Mouse (Mus musculus) forebrain, embryonic 12.5 days (tissue): ENCODE data around the gene Ddx3x. TPM values are rescaled to one million over a fixed set of nuclear protein-coding genes. Genes with fewer than 3 reads are reported as not detected.
"Not testable (repeated sequence)": the region's sequence is repeated elsewhere in the genome, so short reads cannot be mapped to it uniquely, and the experiment has no call there.

Source experiments
- ATAC-seq: fragments of 200-750 bp; cut with Nextera tagmentation; 2 replicates; pipeline ENCODE4 v1.8.0; 2017; ENCODE audit warnings: moderate TSS enrichment; ENCODE audit not compliant: low FRiP score
- H3K27ac ChIP-seq: fragments of 300-500 bp; sonication (generic); 2 replicates; pipeline ENCODE4 v1.5.1; 2016; ENCODE audit warnings: mild to moderate bottlenecking
- H3K27me3 ChIP-seq: fragments of 300-500 bp; sonication (generic); 2 replicates; pipeline ENCODE4 v1.6.1; 2016; ENCODE audit warnings: mild to moderate bottlenecking
- H3K36me3 ChIP-seq: fragments of 300-500 bp; sonication (generic); replicated peaks from 2 replicates; pipeline ENCODE4 v1.6.1; 2016; ENCODE audit warnings: mild to moderate bottlenecking
- H3K4me1 ChIP-seq: fragments of 300-500 bp; sonication (generic); 2 replicates; pipeline ENCODE4 v1.6.1; 2016
- H3K4me2 ChIP-seq: fragments of 300-500 bp; sonication (generic); 2 replicates; pipeline ENCODE4 v1.6.1; 2016; ENCODE audit warnings: mild to moderate bottlenecking, moderate library complexity
- H3K4me3 ChIP-seq: fragments of 300-500 bp; sonication (generic); replicated peaks from 2 replicates; pipeline ENCODE4 v1.5.1; 2016; ENCODE audit warnings: mild to moderate bottlenecking
- H3K9ac ChIP-seq: fragments of 300-500 bp; sonication (generic); 2 replicates; pipeline ENCODE4 v1.6.1; 2016; ENCODE audit warnings: mild to moderate bottlenecking
- H3K9me3 ChIP-seq: fragments of 300-500 bp; sonication (generic); 2 replicates; pipeline ENCODE4 v1.6.1; 2016
- WGBS: fragments of 180-500 bp; shearing (Covaris S2); methylation state at CpG from one replicate; pipeline ENCODE4 v1.1.7; 2016; 5-methylcytosine and 5-hydroxymethylcytosine counted together
- polyA plus RNA-seq: library from polyadenylated mRNA; unstranded; fragments of >200 nt; fragmentation: Nextera tagmentation; extraction: Ambion mirVana; gene quantifications from 2 replicates; pipeline ENCODE4 v1.2.1, GENCODE M21; 2016

The Ddx3x gene
- polyA plus RNA-seq, 1 experiment from 2014 or later, result 189 TPM

GRCm38 (mm10) chrX:13285772-13286171, 5.0 kb downstream of the Ddx3x start:
- no peak for ATAC-seq
- Histone ChIP-seq H3K4me2 (no peak overlapping the region), H3K27ac (no peak overlapping the region), H3K4me1 (peaks cover 7% of the 10 kb centered on the region), H3K4me3 (no peak overlapping the region), H3K27me3 (no peaks in the 10 kb centered on the region), H3K9ac (no peak overlapping the region), H3K9me3 (no peaks in the 10 kb centered on the region), H3K36me3 (peaks cover 52% of the 10 kb centered on the region)
- WGBS, result 86% methylated on average over 4 of the region's 4 CpGs

GRCm38 (mm10) chrX:13294505-13295228, 13.9 kb downstream of the Ddx3x start:
- H3K27ac ChIP-seq, result no peak overlapping the region
- ATAC-seq, result peak; percentile 50; the same call in 1 of the 2 replicates

GRCm38 (mm10) chrX:13295229-13295571, 14.4 kb downstream of the Ddx3x start:
- H3K36me3 ChIP-seq, result peaks cover 22% of the 10 kb centered on the region
- H3K4me1 ChIP-seq, result no peaks in the 10 kb centered on the region
- no peak overlapping the region for H3K4me2 ChIP-seq
- no peaks in the 10 kb centered on the region for H3K27me3 ChIP-seq
- no peaks in the 10 kb centered on the region for H3K9me3 ChIP-seq
- H3K27ac ChIP-seq, result no peak overlapping the region
- no peak overlapping the region for H3K9ac ChIP-seq
- no peak overlapping the region for H3K4me3 ChIP-seq
- ATAC-seq, result 0 out of 2 replicates have a peak, but pooled peaks have one; percentile 12

More at GRCm38 (mm10) chrX:13294505-13295228, 13.9 kb downstream of the Ddx3x start:
- H3K36me3 ChIP-seq, result peaks cover 26% of the 10 kb centered on the region
- no peak overlapping the region for H3K4me2 ChIP-seq
- no peaks in the 10 kb centered on the region for H3K4me1 ChIP-seq
- WGBS, result 40% methylated on average over 6 of the region's 6 CpGs
- no peaks in the 10 kb centered on the region for H3K27me3 ChIP-seq
- no peaks in the 10 kb centered on the region for H3K9me3 ChIP-seq
- no peak overlapping the region for H3K4me3 ChIP-seq
- no peak overlapping the region for H3K9ac ChIP-seq

- ATAC-seq, H3K27ac ChIP-seq, H3K4me3 ChIP-seq, H3K9me3 ChIP-seq, H3K4me1 ChIP-seq, H3K4me2 ChIP-seq, H3K27me3 ChIP-seq, H3K9ac ChIP-seq: not testable (repeated sequence)
- WGBS, result 30% methylated on average over 4 of the region's 4 CpGs
- H3K36me3 ChIP-seq, result peaks cover 12% of the 10 kb centered on the region
Measured at GRCm38 (mm10) chrX:13296241-13296640, 15.5 kb downstream of the Ddx3x start.

GRCm38 (mm10) chrX:13306190-13306589, 25.4 kb downstream of the Ddx3x start:
- no peak overlapping the region for H3K27ac ChIP-seq
- no peak overlapping the region for H3K9ac ChIP-seq
- no peaks in the 10 kb centered on the region for H3K9me3 ChIP-seq
- H3K27me3 ChIP-seq, result 0 out of 2 replicates have a peak, but pooled peaks cover 4% of the 10 kb centered on the region
- no peak overlapping the region for H3K4me3 ChIP-seq
- 84% methylated on average over 3 of the region's 3 CpGs for WGBS
- no peaks in the 10 kb centered on the region for H3K36me3 ChIP-seq
- no peak overlapping the region for H3K4me2 ChIP-seq
- ATAC-seq, result no peak
- no peaks in the 10 kb centered on the region for H3K4me1 ChIP-seq

GRCm38 (mm10) chrX:13311396-13311795, 30.6 kb downstream of the Ddx3x start:
- WGBS, result 82% methylated on average over 4 of the region's 4 CpGs
- no peaks in the 10 kb centered on the region for H3K4me1 ChIP-seq

GRCm38 (mm10) chrX:13329611-13330010, 48.8 kb downstream of the Ddx3x start:
- no peak for ATAC-seq
- Histone ChIP-seq H3K9ac (no peak overlapping the region), H3K4me1 (no peaks in the 10 kb centered on the region), H3K4me3 (no peak overlapping the region), H3K4me2 (no peak overlapping the region), H3K27me3 (no peaks in the 10 kb centered on the region), H3K9me3 (no peaks in the 10 kb centered on the region), H3K36me3 (no peaks in the 10 kb centered on the region), H3K27ac (no peak overlapping the region)
- WGBS, result 79% methylated on average over 7 of the region's 7 CpGs

More at GRCm38 (mm10) chrX:13311396-13311795, 30.6 kb downstream of the Ddx3x start:
- Histone ChIP-seq H3K36me3 (no peaks in the 10 kb centered on the region), H3K27ac (no peak overlapping the region), H3K4me3 (no peak overlapping the region), H3K9me3 (no peaks in the 10 kb centered on the region), H3K4me2 (no peak overlapping the region), H3K9ac (no peak overlapping the region), H3K27me3 (0 out of 2 replicates have a peak, but pooled peaks cover 4% of the 10 kb centered on the region)
- ATAC-seq, result no peak

Other genes starting within 250 kb of the Ddx3x start
- 78.5 and 83.2 TPM in 2 replicates for gene Usp9x, start 209.5 kb upstream of the Ddx3x start, polyA plus RNA-seq
- gene Nyx, start 185.1 kb downstream of the Ddx3x start, polyA plus RNA-seq, result 0.06 and 0.08 TPM in 2 replicates